Mouse (Mus musculus) limb, embryonic 14.5 days (tissue): ENCODE data around the gene Tmem259. TPM values are rescaled to one million over a fixed set of nuclear protein-coding genes. Genes with fewer than 3 reads are reported as not detected.

Experiments used
- ATAC-seq: fragments of 200-750 bp; cut with Nextera tagmentation; 2 replicates; pipeline ENCODE4 v1.8.0; 2017; ENCODE audit warnings: low read depth, moderate number of reproducible peaks, moderate TSS enrichment; ENCODE audit not compliant: low FRiP score
- DNase-seq: peaks from one replicate; pipeline ENCODE4 v3.0.0-alpha.2; 2015; ENCODE audit warnings: low spot score
- H3K27ac ChIP-seq: fragments of 300-500 bp; sonication (generic); replicated peaks from 2 replicates; pipeline ENCODE4 v1.5.1; 2014; ENCODE audit warnings: low read depth, mild to moderate bottlenecking, low read length, moderate library complexity, mixed read lengths
- H3K27me3 ChIP-seq: fragments of 300-500 bp; sonication (generic); 2 replicates; pipeline ENCODE4 v1.6.1; 2014; ENCODE audit warnings: low read length, mixed read lengths; ENCODE audit not compliant: control insufficient read depth, insufficient read depth
- H3K36me3 ChIP-seq: fragments of 300-500 bp; sonication (generic); 2 replicates; pipeline ENCODE4 v1.6.1; 2014; ENCODE audit warnings: mild to moderate bottlenecking, low read length, moderate library complexity, mixed read lengths; ENCODE audit not compliant: control insufficient read depth, insufficient read depth
- H3K4me1 ChIP-seq: fragments of 300-500 bp; sonication (generic); 2 replicates; pipeline ENCODE4 v1.6.1; 2014; ENCODE audit warnings: antibody characterized with exemption, low read length, mixed read lengths; ENCODE audit not compliant: control insufficient read depth, insufficient read depth
- H3K4me2 ChIP-seq: fragments of 300-500 bp; sonication (generic); replicated peaks from 2 replicates; pipeline ENCODE4 v1.6.1; 2014; ENCODE audit warnings: low read depth, mild to moderate bottlenecking, low read length, moderate library complexity; ENCODE audit not compliant: severe bottlenecking
- H3K4me3 ChIP-seq: fragments of 300-500 bp; sonication (generic); replicated peaks from 2 replicates; pipeline ENCODE4 v1.5.1; 2014; ENCODE audit warnings: low read length
- H3K9ac ChIP-seq: fragments of 300-500 bp; sonication (generic); 2 replicates; pipeline ENCODE4 v1.6.1; 2014; ENCODE audit warnings: mild to moderate bottlenecking, low read depth, low read length, moderate library complexity; ENCODE audit not compliant: severe bottlenecking
- H3K9me3 ChIP-seq: fragments of 300-500 bp; sonication (generic); 2 replicates; pipeline ENCODE4 v1.6.1; 2016; ENCODE audit warnings: low read length; ENCODE audit not compliant: control insufficient read depth
- POLR2A ChIP-seq: fragments of 200-500 bp; IDR thresholded peaks from 2 replicates; pipeline ENCODE4 v1.8.0; 2012; ENCODE audit warnings: inconsistent platforms, mild to moderate bottlenecking, moderate library complexity, borderline replicate concordance; ENCODE audit not compliant: insufficient read depth, insufficient read length; ENCODE audit errors: extremely low read depth
- WGBS: fragments of 180-500 bp; shearing (Covaris S2); extraction: QIAGEN DNeasy Blood & Tissue Kit; methylation state at CpG from one replicate; pipeline ENCODE4 v1.1.7; 2014; 5-methylcytosine and 5-hydroxymethylcytosine counted together
- polyA plus RNA-seq, 2 experiments: library from polyadenylated mRNA; depleted of rRNA in 1 of 2; stranded (reverse) in 1 of 2; unstranded in 1 of 2; fragments of >200 nt; fragmentation: Nextera tagmentation in 1 of 2; extraction: Ambion mirVana in 1 of 2; gene quantifications; 2 replicates each; pipeline versions ENCODE4 v1.2.1 to v1.2.3; 2012 to 2014

Tmem259 gene
- polyA plus RNA-seq, 2 experiments = 24.5 to 260 TPM

DNA sequence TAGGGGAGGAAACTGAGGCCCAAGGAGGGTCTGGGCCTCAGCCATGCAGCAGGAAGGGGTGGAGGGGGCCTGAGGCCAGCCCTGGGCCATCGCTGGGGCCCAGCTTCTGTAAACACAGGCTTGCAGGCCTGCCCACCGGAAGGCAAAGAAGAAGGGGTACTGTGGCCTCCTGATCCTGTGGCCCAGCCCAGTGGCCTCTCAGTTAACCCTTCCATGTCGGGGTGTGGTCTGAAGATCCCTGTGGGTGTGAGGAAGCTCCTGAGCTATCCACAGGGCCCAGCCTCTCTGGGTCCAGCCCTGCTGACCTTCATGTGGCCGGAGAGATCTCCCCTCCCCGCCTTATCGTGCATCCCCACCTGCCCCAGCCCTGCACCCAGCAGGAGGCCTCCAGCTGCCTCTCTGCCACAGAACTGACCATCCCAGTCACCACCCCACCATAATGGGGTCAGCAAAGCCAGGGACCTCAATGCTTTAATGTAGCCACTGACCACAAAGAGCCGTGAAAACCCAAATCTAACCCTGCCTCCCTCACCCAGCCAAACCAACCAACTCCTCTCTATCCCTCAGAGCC, 37.3 kb downstream of the Tmem259 start:
- Histone ChIP-seq H3K4me3 (no peak overlapping the region), H3K4me1 (peaks cover 19% of the 10 kb centered on the region), H3K27me3 (no peaks in the 10 kb centered on the region), H3K4me2 (no peak overlapping the region), H3K9ac (no peak overlapping the region), H3K36me3 (peaks cover 56% of the 10 kb centered on the region), H3K27ac (no peak overlapping the region), H3K9me3 (no peaks in the 10 kb centered on the region)
- DNase-seq (no peak), ATAC-seq (no peak)
- TF ChIP-seq POLR2A = no peak
- WGBS = 30% methylated on average over 5 of the region's 7 CpGs

DNA sequence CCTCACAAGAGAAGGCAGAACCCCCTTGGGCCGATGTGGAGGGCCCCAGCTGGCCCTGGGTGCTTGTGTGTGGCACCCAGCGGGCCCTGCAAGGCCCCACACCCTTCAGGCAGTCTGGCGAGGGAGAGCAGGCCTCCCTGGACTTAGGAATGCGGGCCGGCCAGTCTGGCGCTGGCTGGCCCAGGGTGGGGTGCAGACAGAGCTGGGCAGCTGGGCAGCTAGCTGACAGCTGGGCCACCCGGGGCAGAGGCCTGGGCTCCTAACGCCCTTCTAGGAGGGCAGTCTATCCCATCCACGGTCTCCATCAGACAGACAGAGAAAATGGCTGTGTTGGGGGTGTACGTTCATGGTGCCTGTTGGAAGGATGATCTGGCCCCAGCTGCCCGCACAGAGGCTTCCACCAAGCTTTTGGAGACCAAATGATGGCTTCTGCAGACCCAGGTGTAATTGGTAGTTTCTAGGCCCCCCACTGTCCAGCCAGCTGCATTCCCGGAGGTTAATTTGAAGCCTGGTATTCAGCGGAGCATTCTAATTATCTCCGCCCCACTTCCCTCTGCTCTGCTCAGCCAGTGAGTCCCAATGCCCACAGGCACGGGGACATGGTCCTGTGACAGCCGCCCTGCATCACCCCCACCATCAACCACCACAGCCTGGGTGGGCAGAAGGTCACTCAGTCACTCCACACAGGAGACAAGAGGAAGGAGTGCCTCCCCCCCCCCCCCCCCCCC, 38.5 kb downstream of the Tmem259 start:
- H3K36me3 ChIP-seq = peaks cover 48% of the 10 kb centered on the region
- H3K27me3 ChIP-seq = no peaks in the 10 kb centered on the region
- 22% methylated on average over 16 of the region's 16 CpGs for WGBS
- TF ChIP-seq POLR2A = no peak
- no peak overlapping the region for H3K4me3 ChIP-seq
- H3K9ac ChIP-seq = no peak overlapping the region
- peaks cover 19% of the 10 kb centered on the region for H3K4me1 ChIP-seq
- H3K4me2 ChIP-seq = no peak overlapping the region
- peak; percentile 62 for ATAC-seq
- H3K9me3 ChIP-seq = no peaks in the 10 kb centered on the region
- H3K27ac ChIP-seq = no peak overlapping the region
- DNase-seq = no peak

DNA sequence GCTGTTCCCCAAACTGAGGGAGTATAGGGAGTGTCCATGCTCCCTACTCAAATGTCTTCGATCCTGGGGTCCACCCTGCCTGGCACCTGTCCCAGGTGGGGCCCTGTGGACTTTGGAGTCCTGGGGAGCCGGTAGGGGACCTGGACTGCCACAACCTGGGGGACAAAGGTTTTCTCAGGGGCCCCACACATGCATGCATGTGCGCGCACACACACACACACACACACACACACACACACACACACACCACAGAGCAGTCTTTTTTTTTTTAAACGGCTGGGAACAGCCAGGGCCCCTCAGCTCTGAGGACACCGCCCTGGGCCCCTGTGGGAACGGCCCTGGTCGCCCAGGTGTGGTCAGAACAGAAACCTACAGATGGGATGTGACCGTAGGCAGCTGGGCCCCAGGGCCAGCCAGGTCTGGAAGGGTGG, 40.6 kb downstream of the Tmem259 start:
- Histone ChIP-seq H3K9ac (no peak overlapping the region; the same call in 1 of the 2 replicates), H3K27ac (peak overlapping the region; percentile 26; the same call in 1 of the 2 replicates), H3K9me3 (no peaks in the 10 kb centered on the region), H3K27me3 (no peaks in the 10 kb centered on the region), H3K4me1 (peaks cover 19% of the 10 kb centered on the region), H3K4me3 (no peak overlapping the region), H3K36me3 (peaks cover 31% of the 10 kb centered on the region), H3K4me2 (no peak overlapping the region)
- no peak for TF ChIP-seq POLR2A
- ATAC-seq = no peak
- DNase-seq = no peak
- 46% methylated on average over 9 of the region's 9 CpGs for WGBS

DNA sequence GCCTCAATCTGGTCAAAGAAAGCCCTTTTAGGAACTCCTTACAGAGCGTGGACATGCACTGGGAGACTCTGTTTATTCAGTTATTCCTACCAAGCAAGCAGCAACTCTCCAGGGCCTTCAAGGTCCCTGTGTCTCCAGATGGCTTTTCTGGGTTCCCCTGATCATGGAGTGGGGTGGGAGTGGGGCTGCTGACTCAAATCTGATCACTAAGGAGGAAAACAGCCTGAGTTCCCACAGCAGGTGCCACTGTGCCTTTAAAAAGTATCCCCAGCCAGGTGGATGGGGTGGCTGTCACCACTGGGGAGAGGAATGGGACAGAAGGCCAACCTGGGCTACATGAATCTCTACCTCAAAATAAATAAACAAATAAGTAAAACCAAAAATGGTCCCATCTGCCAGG, 41.1 kb downstream of the Tmem259 start:
- H3K9me3 ChIP-seq = no peaks in the 10 kb centered on the region
- no peaks in the 10 kb centered on the region for H3K27me3 ChIP-seq
- H3K36me3 ChIP-seq = peaks cover 31% of the 10 kb centered on the region
- H3K27ac ChIP-seq = no peak overlapping the region
- DNase-seq (no peak), ATAC-seq (no peak)
- H3K4me3 ChIP-seq = no peak overlapping the region
- H3K4me2 ChIP-seq = no peak overlapping the region
- WGBS = 100% methylated on average over 1 of the region's 1 CpGs
- TF ChIP-seq POLR2A = no peak
- peaks cover 19% of the 10 kb centered on the region for H3K4me1 ChIP-seq
- H3K9ac ChIP-seq = no peak overlapping the region

DNA sequence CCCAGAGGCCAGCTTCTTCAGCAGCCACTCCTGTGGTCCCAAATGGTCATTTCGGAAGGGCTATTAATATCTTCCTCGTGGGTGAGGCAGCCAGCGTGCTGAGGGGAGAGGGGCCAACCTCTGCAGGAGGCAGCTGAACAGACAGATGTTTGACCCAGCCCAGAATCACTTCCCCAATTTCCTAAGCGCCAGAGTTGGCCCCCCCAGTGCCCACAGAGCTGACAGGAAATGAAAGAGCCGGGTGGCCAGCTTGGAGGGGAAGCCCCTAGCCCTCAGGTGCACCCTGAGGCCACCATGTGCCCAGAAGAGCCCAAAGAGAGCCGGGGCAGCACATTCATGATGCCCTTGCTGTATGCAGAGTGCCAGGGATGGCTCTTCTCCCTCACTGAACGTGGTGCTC, 43.4 kb downstream of the Tmem259 start:
- Histone ChIP-seq H3K9me3 (no peaks in the 10 kb centered on the region), H3K27ac (no peak overlapping the region), H3K4me3 (no peak overlapping the region), H3K27me3 (no peaks in the 10 kb centered on the region), H3K4me1 (peaks cover 29% of the 10 kb centered on the region), H3K36me3 (peaks cover 29% of the 10 kb centered on the region), H3K9ac (no peak overlapping the region), H3K4me2 (no peak overlapping the region)
- ATAC-seq = no peak
- WGBS = 59% methylated on average over 7 of the region's 7 CpGs
- no peak for DNase-seq
- TF ChIP-seq POLR2A = no peak
